Mouse (Mus musculus): ENCODE data around the gene Selenon.
A peak's percentile ranks its signal among the peaks of the same experiment; 100 is the strongest.

Selenon gene

GRCm38 (mm10) chr4:134577281-134577680 lies 25.3 kb upstream of the Selenon start:
- DNase-seq = no peak

GRCm38 (mm10) chr4:134575486-134575885 lies 23.5 kb upstream of the Selenon start:
- no peak for DNase-seq

GRCm38 (mm10) chr4:134572449-134573300 lies 20.7 kb upstream of the Selenon start:
- DNase-seq = no peak

GRCm38 (mm10) chr4:134570704-134571451 lies 18.9 kb upstream of the Selenon start:
- no peak for DNase-seq

GRCm38 (mm10) chr4:134569831-134570230 lies 17.9 kb upstream of the Selenon start:
- no peak for DNase-seq

GRCm38 (mm10) chr4:134569205-134569604 lies 17.2 kb upstream of the Selenon start:
- DNase-seq = peak in 1 of 2 experiments; percentile 38

- DNase-seq = no peak
Measured at GRCm38 (mm10) chr4:134567377-134568226, 15.6 kb upstream of the Selenon start.

GRCm38 (mm10) chr4:134564093-134564492 lies 12.1 kb upstream of the Selenon start:
- DNase-seq = no peak

GRCm38 (mm10) chr4:134563624-134564023 lies 11.7 kb upstream of the Selenon start:
- no peak for DNase-seq

GRCm38 (mm10) chr4:134562014-134562413 lies 10.0 kb upstream of the Selenon start:
- DNase-seq = no peak

- DNase-seq = no peak
Measured at GRCm38 (mm10) chr4:134560699-134561098, 8.7 kb upstream of the Selenon start.

GRCm38 (mm10) chr4:134559154-134559553 lies 7.2 kb upstream of the Selenon start:
- DNase-seq = no peak

GRCm38 (mm10) chr4:134558570-134559113 lies 6.7 kb upstream of the Selenon start:
- no peak for DNase-seq

GRCm38 (mm10) chr4:134557626-134558249 lies 5.8 kb upstream of the Selenon start:
- DNase-seq = no peak

- peak in 1 of 2 experiments; percentile 51 for DNase-seq
Measured at GRCm38 (mm10) chr4:134555956-134556580, 4.1 kb upstream of the Selenon start.

GRCm38 (mm10) chr4:134553631-134554030 lies 1.7 kb upstream of the Selenon start:
- no peak for DNase-seq

- DNase-seq = no peak
Measured at GRCm38 (mm10) chr4:134549899-134550298, 2.1 kb downstream of the Selenon start.

- DNase-seq = no peak
Measured at GRCm38 (mm10) chr4:134548169-134548938, 3.6 kb downstream of the Selenon start.

GRCm38 (mm10) chr4:134546814-134547705 lies 4.9 kb downstream of the Selenon start:
- DNase-seq = no peak

GRCm38 (mm10) chr4:134543261-134543660 lies 8.7 kb downstream of the Selenon start:
- peak; percentile 89 to 95 for DNase-seq
